Mouse (Mus musculus) liver, postnatal 0 days (tissue): ENCODE measurements around the gene Gp1bb.

Experiments
- CTCF ChIP-seq: sonication (generic); IDR thresholded peaks from 2 replicates; pipeline ENCODE4 v1.5.1; 2016; ENCODE audit warnings: antibody characterized with exemption, low read depth
- EP300 ChIP-seq: IDR thresholded peaks from 2 replicates; pipeline ENCODE4 v1.6.1; 2016; ENCODE audit warnings: antibody characterized with exemption, low read depth, mild to moderate bottlenecking

- TF ChIP-seq CTCF (peak; percentile 62), EP300 (no peak)
Observed at GRCm38 (mm10) chr16:18589804-18590790, 32.1 kb downstream of the Gp1bb start, which contains the start of gene Tbx1.
